Mouse (Mus musculus) erythroblast, embryonic 14.5 days (primary cell): Measurements from ENCODE around the gene Tmed10.

Source experiments
- GATA1 ChIP-seq: IDR thresholded peaks from 2 replicates; pipeline ENCODE4 v1.6.1; 2012; ENCODE audit warnings: low read length, inconsistent platforms, mixed read lengths
- TAL1 ChIP-seq: IDR thresholded peaks from 3 replicates; pipeline ENCODE4 v1.6.1; 2012; ENCODE audit warnings: low read length, inconsistent platforms, mixed read lengths

DNA sequence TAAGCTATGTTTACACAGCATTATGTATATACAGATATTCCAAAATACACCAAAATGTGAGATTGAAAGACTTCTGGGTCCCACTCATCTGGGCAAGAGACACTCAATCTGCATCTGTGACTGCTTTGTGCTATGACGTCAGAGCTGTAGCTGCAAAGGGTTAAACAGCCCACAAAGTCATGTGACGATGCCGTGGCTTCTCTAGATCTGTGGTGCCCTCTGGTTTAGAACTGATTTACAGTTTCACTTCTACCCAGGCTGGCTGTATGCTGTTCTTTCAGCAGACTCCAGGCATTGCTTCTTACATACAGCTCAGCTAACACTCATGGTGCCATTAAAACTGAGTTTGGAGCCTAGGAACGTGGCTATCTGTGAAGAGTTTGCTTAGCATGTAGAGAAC lies 69.9 kb downstream of the Tmed10 start:
- TF ChIP-seq GATA1: no peak
- no peak for TF ChIP-seq TAL1
